Mouse (Mus musculus): ENCODE measurements around the gene Ngly1. TPM values are rescaled to one million over a fixed set of nuclear protein-coding genes. Genes with fewer than 3 reads are reported as not detected.

Gene Ngly1
- total and polyA plus RNA-seq, 2 experiments from 2014 or later: 27.0 to 34.3 TPM

GRCm38 (mm10) chr14:16248135-16248534 lies 945 bp upstream of the Ngly1 start:
- Histone ChIP-seq H3K4me1 (ENCODE audit: control insufficient read depth, insufficient read depth) (peaks cover 20% of the 10 kb centered on the region; the same call in 1 of the 2 replicates), H3K9ac (replicated peaks; ENCODE audit: low read depth, low read length) (no peak overlapping the region), H3K4me3 (ENCODE audit: low read depth, low read length) (no peak overlapping the region), H3K27ac (ENCODE audit: low read depth) (no peak overlapping the region), H3K36me3 (replicated peaks; ENCODE audit: control insufficient read depth, insufficient read depth, low read length) (no peaks in the 10 kb centered on the region), H3K27me3 (ENCODE audit: control insufficient read depth, insufficient read depth, low read length) (no peaks in the 10 kb centered on the region), H3K9me3 (replicated peaks; ENCODE audit: control insufficient read depth, low read length) (no peaks in the 10 kb centered on the region), H3K4me2 (ENCODE audit: low read depth, low read length) (peak overlapping the region; percentile 75)
- TF ChIP-seq CTCF (IDR thresholded peaks at IDR 0.05; ENCODE audit: low read depth): no peak
- no peak for TF ChIP-seq EP300 (IDR thresholded peaks at IDR 0.05; ENCODE audit: low read depth)
- ATAC-seq (ENCODE audit: insufficient read depth, low read depth) (no peak), DNase-seq (ENCODE audit: low spot score) (no peak)
- WGBS: 69% methylated on average over 3 of the region's 3 CpGs

GRCm38 (mm10) chr14:16248603-16249157 lies 400 bp upstream of the Ngly1 start:
- Histone ChIP-seq H3K27me3 (ENCODE audit: control insufficient read depth, insufficient read depth, low read length) (no peaks in the 10 kb centered on the region), H3K4me1 (ENCODE audit: control insufficient read depth, insufficient read depth) (peaks cover 19% of the 10 kb centered on the region; the same call in 1 of the 2 replicates), H3K9ac (replicated peaks; ENCODE audit: low read depth, low read length) (peak overlapping the region; percentile 91), H3K27ac (ENCODE audit: low read depth) (peak overlapping the region; percentile 92), H3K9me3 (replicated peaks; ENCODE audit: control insufficient read depth, low read length) (no peaks in the 10 kb centered on the region), H3K36me3 (replicated peaks; ENCODE audit: control insufficient read depth, insufficient read depth, low read length) (no peaks in the 10 kb centered on the region), H3K4me2 (ENCODE audit: low read depth, low read length) (peak overlapping the region; percentile 75), H3K4me3 (ENCODE audit: low read depth, low read length) (peak overlapping the region; percentile 70)
- no peak for TF ChIP-seq CTCF (IDR thresholded peaks at IDR 0.05; ENCODE audit: low read depth)
- no peak for TF ChIP-seq EP300 (IDR thresholded peaks at IDR 0.05; ENCODE audit: low read depth)
- WGBS: 13% methylated on average over 9 of the region's 9 CpGs
- DNase-seq (ENCODE audit: low spot score) (peak; percentile 10), ATAC-seq (ENCODE audit: insufficient read depth, low read depth) (no peak)

GRCm38 (mm10) chr14:16250099-16250498 lies 1.0 kb downstream of the Ngly1 start:
- peak overlapping the region; percentile 92; the same call in 1 of the 2 replicates for H3K27ac ChIP-seq (ENCODE audit: low read depth)
- H3K9me3 ChIP-seq (replicated peaks; ENCODE audit: control insufficient read depth, low read length): no peaks in the 10 kb centered on the region
- peak overlapping the region; percentile 91 for H3K9ac ChIP-seq (replicated peaks; ENCODE audit: low read depth, low read length)
- DNase-seq (ENCODE audit: low spot score) (no peak), ATAC-seq (ENCODE audit: insufficient read depth, low read depth) (no peak)
- H3K4me2 ChIP-seq (ENCODE audit: low read depth, low read length): peak overlapping the region; percentile 75
- peaks cover 11% of the 10 kb centered on the region; the same call in 1 of the 2 replicates for H3K4me1 ChIP-seq (ENCODE audit: control insufficient read depth, insufficient read depth)
- TF ChIP-seq EP300 (IDR thresholded peaks at IDR 0.05; ENCODE audit: low read depth): no peak
- no peak for TF ChIP-seq CTCF (IDR thresholded peaks at IDR 0.05; ENCODE audit: low read depth)
- H3K4me3 ChIP-seq (ENCODE audit: low read depth, low read length): peak overlapping the region; percentile 70
- H3K27me3 ChIP-seq (ENCODE audit: control insufficient read depth, insufficient read depth, low read length): no peaks in the 10 kb centered on the region
- peaks cover 6% of the 10 kb centered on the region for H3K36me3 ChIP-seq (replicated peaks; ENCODE audit: control insufficient read depth, insufficient read depth, low read length)
- 65% methylated on average over 3 of the region's 3 CpGs for WGBS

GRCm38 (mm10) chr14:16255745-16256144 lies 6.7 kb downstream of the Ngly1 start:
- no peak overlapping the region for H3K27ac ChIP-seq (ENCODE audit: low read depth)
- no peak overlapping the region for H3K9ac ChIP-seq (replicated peaks; ENCODE audit: low read depth, low read length)
- TF ChIP-seq EP300 (IDR thresholded peaks at IDR 0.05; ENCODE audit: low read depth): no peak
- no peak for TF ChIP-seq CTCF (IDR thresholded peaks at IDR 0.05; ENCODE audit: low read depth)
- 88% methylated on average over 3 of the region's 3 CpGs for WGBS
- H3K9me3 ChIP-seq (replicated peaks; ENCODE audit: control insufficient read depth, low read length): no peaks in the 10 kb centered on the region
- H3K4me3 ChIP-seq (ENCODE audit: low read depth, low read length): no peak overlapping the region
- H3K27me3 ChIP-seq (ENCODE audit: control insufficient read depth, insufficient read depth, low read length): no peaks in the 10 kb centered on the region
- ATAC-seq (ENCODE audit: insufficient read depth, low read depth) (no peak), DNase-seq (ENCODE audit: low spot score) (no peak)
- H3K36me3 ChIP-seq (replicated peaks; ENCODE audit: control insufficient read depth, insufficient read depth, low read length): peaks cover 36% of the 10 kb centered on the region
- no peak overlapping the region for H3K4me2 ChIP-seq (ENCODE audit: low read depth, low read length)
- H3K4me1 ChIP-seq (ENCODE audit: control insufficient read depth, insufficient read depth): no peaks in the 10 kb centered on the region

GRCm38 (mm10) chr14:16256209-16256608 lies 7.1 kb downstream of the Ngly1 start:
- Histone ChIP-seq H3K4me1 (ENCODE audit: control insufficient read depth, insufficient read depth) (no peaks in the 10 kb centered on the region), H3K4me2 (ENCODE audit: low read depth, low read length) (no peak overlapping the region), H3K9ac (replicated peaks; ENCODE audit: low read depth, low read length) (no peak overlapping the region), H3K36me3 (replicated peaks; ENCODE audit: control insufficient read depth, insufficient read depth, low read length) (peaks cover 39% of the 10 kb centered on the region), H3K9me3 (replicated peaks; ENCODE audit: control insufficient read depth, low read length) (no peaks in the 10 kb centered on the region), H3K27ac (ENCODE audit: low read depth) (no peak overlapping the region), H3K4me3 (ENCODE audit: low read depth, low read length) (no peak overlapping the region), H3K27me3 (ENCODE audit: control insufficient read depth, insufficient read depth, low read length) (no peaks in the 10 kb centered on the region)
- 51% methylated on average over 2 of the region's 2 CpGs for WGBS
- DNase-seq (ENCODE audit: low spot score) (no peak), ATAC-seq (ENCODE audit: insufficient read depth, low read depth) (no peak)
- TF ChIP-seq EP300 (IDR thresholded peaks at IDR 0.05; ENCODE audit: low read depth) (no peak), CTCF (IDR thresholded peaks at IDR 0.05; ENCODE audit: low read depth) (no peak)

GRCm38 (mm10) chr14:16260541-16260940 lies 11.5 kb downstream of the Ngly1 start:
- H3K27ac ChIP-seq (ENCODE audit: low read depth): no peak overlapping the region
- H3K9me3 ChIP-seq (replicated peaks; ENCODE audit: control insufficient read depth, low read length): no peaks in the 10 kb centered on the region
- H3K4me2 ChIP-seq (ENCODE audit: low read depth, low read length): no peak overlapping the region
- ATAC-seq (ENCODE audit: insufficient read depth, low read depth): no peak
- WGBS: 79% methylated on average over 6 of the region's 6 CpGs
- no peak for TF ChIP-seq EP300 (IDR thresholded peaks at IDR 0.05; ENCODE audit: low read depth)
- no peak for TF ChIP-seq CTCF (IDR thresholded peaks at IDR 0.05; ENCODE audit: low read depth)
- no peaks in the 10 kb centered on the region for H3K4me1 ChIP-seq (ENCODE audit: control insufficient read depth, insufficient read depth)
- H3K4me3 ChIP-seq (ENCODE audit: low read depth, low read length): no peak overlapping the region
- no peak overlapping the region for H3K9ac ChIP-seq (replicated peaks; ENCODE audit: low read depth, low read length)
- no peak for DNase-seq (ENCODE audit: low spot score)
- no peaks in the 10 kb centered on the region for H3K27me3 ChIP-seq (ENCODE audit: control insufficient read depth, insufficient read depth, low read length)
- H3K36me3 ChIP-seq (replicated peaks; ENCODE audit: control insufficient read depth, insufficient read depth, low read length): peaks cover 40% of the 10 kb centered on the region

Data from heart, postnatal 0 days (tissue).